Mouse (Mus musculus) adrenal gland, postnatal 25 days (tissue): ENCODE results near the gene Scd2. TPM values are rescaled to one million over a fixed set of nuclear protein-coding genes. Genes with fewer than 3 reads are reported as not detected.
"Not testable (repeated sequence)": the region's sequence is repeated elsewhere in the genome, so short reads cannot be mapped to it uniquely, and the experiment has no call there.

ENCODE experiments used
- DNase-seq: peaks from one replicate; pipeline ENCODE4 v3.0.0; 2021; ENCODE audit warnings: mixed read lengths
- long read RNA-seq: library from polyadenylated mRNA; stranded (forward); transcript quantifications from one replicate; pipeline ENCODE4 v2.0.0, GENCODE M21; 2021
- total RNA-seq: library from RNA; stranded (reverse); gene quantifications from 2 replicates; pipeline ENCODE4 v1.2.3, GENCODE M21; 2021

Scd2 gene
- total RNA-seq = 749 and 764 TPM in 2 replicates
- long read RNA-seq, full-length matches to known transcripts = 78 of 243 reads
- long read RNA-seq, partial matches to known transcripts = 38 of 243 reads
- long read RNA-seq, other reads (novel, unspliced or antisense) = 127 of 243 reads

GRCm38 (mm10) chr19:44292941-44293768, at the start of gene Scd2:
Gene Scd2, plus strand, starts transcription at chr19:44293674.
- DNase-seq = no peak

- DNase-seq = no peak
Measured at GRCm38 (mm10) chr19:44245761-44246171, 47.7 kb upstream of the Scd2 start.

DNA sequence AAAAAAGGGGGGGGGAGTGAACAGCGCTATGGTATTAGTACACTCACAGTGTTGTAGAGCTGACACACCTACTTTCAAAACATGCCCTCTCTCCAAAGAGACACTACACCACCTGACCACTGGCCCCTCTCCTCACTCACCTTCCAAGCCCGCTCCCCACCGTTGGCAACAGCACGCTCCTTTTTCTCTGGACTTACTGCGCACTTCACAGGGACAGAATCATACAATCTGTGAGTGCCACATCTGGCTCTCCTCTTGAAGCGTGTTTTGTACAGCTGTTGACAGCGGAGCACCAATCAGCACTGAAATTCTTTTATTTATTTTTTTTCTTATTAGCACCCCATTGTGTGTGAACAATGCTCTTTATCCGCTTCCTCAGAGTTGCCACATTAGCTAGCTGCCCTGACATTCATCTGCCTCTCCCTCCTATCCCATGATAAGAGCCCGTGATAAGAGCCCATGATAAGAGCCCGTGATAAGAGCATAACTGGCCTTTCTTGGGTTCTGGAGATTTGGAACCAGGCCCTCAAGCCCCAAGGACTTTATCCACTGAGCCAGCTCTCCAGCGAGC, 47.0 kb upstream of the Scd2 start:
- DNase-seq = no peak

- DNase-seq = no peak
Measured at GRCm38 (mm10) chr19:44247281-44248080, 46.0 kb upstream of the Scd2 start.

DNA sequence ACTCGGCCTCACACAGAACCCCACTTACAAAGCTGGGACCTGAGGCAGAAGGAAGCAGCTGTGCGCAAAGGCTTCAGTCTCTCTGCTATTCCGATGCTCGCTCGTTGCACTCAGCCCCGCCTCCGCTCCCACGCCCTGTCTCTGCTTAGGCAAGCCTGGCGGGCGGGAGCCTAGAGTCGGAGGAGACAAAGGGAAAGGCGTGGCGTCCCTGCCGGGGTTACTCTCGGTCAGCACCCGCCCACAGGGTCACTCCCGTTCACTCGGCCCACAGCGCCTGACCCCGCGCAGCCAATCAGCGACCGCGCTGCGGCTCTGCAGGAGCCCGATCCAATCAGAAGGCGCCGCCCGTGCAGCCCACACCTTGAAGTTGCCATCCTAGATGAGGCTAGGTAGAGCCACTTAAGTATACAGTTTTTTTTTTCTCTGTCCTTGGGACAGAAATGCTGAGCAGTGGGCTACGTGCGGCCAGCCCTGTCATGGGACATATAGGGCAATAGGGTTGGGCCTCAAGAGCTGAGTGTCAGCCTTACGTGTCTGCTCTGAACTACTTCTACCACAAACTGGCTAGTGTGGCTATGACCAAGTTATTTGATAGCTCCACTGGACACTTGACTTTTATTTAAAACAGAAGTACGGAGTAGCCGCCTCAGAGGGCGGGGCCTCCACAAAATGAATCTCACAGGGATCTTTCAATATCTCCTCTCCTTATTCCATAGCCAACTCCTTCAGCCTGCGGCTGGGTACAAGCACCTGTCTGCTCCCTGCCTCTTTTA, 45.2 kb upstream of the Scd2 start:
- peak; percentile 97 for DNase-seq

GRCm38 (mm10) chr19:44248854-44249351, 44.6 kb upstream of the Scd2 start:
- DNase-seq = no peak

GRCm38 (mm10) chr19:44251138-44251537, 42.3 kb upstream of the Scd2 start:
- DNase-seq = not testable (repeated sequence)

GRCm38 (mm10) chr19:44251936-44252558, 41.4 kb upstream of the Scd2 start:
- DNase-seq = no peak

- DNase-seq = not testable (repeated sequence)
Measured at GRCm38 (mm10) chr19:44254106-44254505, 39.4 kb upstream of the Scd2 start.

- DNase-seq = no peak
Measured at GRCm38 (mm10) chr19:44257377-44257966, 36.0 kb upstream of the Scd2 start.

DNA sequence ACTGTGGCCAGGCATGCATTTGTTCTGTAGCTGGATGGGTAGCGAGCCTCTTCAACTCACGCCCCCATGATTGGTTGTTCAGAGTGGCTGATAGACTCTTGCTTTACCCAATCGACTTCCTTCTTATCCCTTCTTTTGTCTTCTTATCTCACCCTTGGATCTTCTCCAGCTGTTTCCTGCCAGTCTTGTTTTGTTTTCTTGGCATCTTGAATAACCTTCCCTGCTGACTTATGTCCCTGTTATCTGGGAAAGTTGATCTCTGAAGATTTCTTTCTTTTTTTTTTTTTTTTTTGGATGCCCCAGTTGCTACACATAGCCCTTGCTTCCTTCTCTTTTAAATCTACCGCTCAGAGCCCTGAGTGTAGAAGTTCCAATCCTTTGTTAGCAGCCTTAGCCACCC, 34.0 kb upstream of the Scd2 start:
- no peak for DNase-seq

GRCm38 (mm10) chr19:44260487-44260886, 33.0 kb upstream of the Scd2 start:
- no peak for DNase-seq

GRCm38 (mm10) chr19:44261774-44262173, 31.7 kb upstream of the Scd2 start:
- DNase-seq = no peak

DNA sequence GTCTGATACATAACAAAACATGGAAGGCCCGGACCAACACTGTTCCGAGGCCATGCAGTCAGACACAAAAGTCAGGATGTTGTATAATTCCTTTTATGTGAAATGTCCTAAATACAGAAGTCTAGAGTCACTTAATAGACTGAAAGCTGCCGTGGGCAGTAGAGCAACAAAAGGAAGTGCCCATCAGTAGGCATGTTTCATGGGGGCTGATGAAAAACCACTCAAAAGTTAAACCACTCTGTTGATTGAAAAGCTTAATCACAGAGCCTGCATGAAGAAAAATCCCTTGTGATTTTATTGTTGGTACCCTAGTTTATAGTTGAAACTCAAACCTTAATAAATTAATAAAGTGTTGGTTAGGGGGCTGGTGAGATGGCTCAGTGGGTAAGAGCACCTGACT, 29.9 kb upstream of the Scd2 start:
- DNase-seq = no peak

- DNase-seq = no peak
Measured at GRCm38 (mm10) chr19:44264226-44264625, 29.2 kb upstream of the Scd2 start.

GRCm38 (mm10) chr19:44265300-44265699, 28.2 kb upstream of the Scd2 start:
- peak; percentile 67 for DNase-seq

- no peak for DNase-seq
Measured at GRCm38 (mm10) chr19:44265911-44266337, 27.6 kb upstream of the Scd2 start.

DNA sequence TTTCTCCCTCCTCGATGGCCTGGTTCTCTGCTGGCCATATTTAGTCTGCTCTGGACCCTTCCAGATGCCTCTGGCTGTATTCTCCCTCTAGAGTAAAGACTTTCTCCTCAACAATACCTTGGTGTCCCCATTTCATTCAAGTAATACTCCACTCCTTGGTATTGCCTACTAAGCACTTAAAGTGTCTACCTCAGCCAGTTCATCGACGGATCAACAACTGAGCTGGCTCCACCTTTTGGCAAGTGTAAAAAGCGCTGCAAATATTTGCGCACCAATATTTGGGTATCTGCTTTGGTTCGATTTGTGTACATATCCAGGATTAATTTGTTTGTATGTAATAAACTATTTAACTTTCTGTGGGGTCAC, 27.0 kb upstream of the Scd2 start:
- no peak for DNase-seq

- DNase-seq = peak; percentile 90
Measured at GRCm38 (mm10) chr19:44266824-44267498, 26.5 kb upstream of the Scd2 start.

DNA sequence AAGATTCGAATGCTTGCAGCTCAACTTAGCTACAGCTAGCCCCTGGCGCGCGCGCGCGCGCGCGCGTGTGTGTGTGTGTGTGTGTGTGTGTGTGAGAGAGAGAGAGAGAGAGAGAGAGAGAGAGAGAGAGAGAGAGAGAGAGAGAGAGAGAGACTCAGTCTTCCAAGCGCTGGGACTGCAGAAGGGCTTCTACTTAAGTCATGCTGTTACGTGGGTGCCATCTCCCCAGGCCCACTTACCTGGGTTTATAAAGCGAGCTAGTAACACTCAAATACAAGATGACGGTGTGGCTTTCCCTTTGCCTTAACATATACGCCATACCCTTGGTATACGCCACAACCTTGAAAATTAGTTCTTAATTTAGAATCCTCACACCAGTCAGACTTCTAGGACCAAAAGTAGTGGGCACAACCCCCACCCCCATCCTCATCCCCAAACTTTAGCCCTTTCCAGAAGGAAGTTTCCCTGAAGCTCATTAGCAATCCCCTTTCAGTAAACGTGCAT, 25.9 kb upstream of the Scd2 start:
- DNase-seq = no peak
